Mouse (Mus musculus) hindbrain, embryonic 15.5 days (tissue): Measurements from ENCODE around the gene 1700029F12Rik. TPM values are rescaled to one million over a fixed set of nuclear protein-coding genes. Genes with fewer than 3 reads are reported as not detected.

Experiments
- ATAC-seq: fragments of 200-750 bp; cut with Nextera tagmentation; 2 replicates; pipeline ENCODE4 v1.8.0; 2017; ENCODE audit warnings: low read depth, moderate number of reproducible peaks, moderate TSS enrichment; ENCODE audit not compliant: low FRiP score
- H3K27ac ChIP-seq: fragments of 300-500 bp; sonication (generic); replicated peaks from 2 replicates; pipeline ENCODE4 v1.5.1; 2015; ENCODE audit warnings: mild to moderate bottlenecking, inconsistent platforms
- H3K27me3 ChIP-seq: fragments of 300-500 bp; sonication (generic); 2 replicates; pipeline ENCODE4 v1.6.1; 2015; ENCODE audit warnings: control low read depth, inconsistent platforms
- H3K36me3 ChIP-seq: fragments of 300-500 bp; sonication (generic); 2 replicates; pipeline ENCODE4 v1.6.1; 2015; ENCODE audit warnings: control low read depth, inconsistent platforms
- H3K4me1 ChIP-seq: fragments of 300-500 bp; sonication (generic); replicated peaks from 2 replicates; pipeline ENCODE4 v1.6.1; 2015; ENCODE audit warnings: control low read depth, inconsistent platforms
- H3K4me2 ChIP-seq: fragments of 300-500 bp; sonication (generic); 2 replicates; pipeline ENCODE4 v1.6.1; 2015; ENCODE audit warnings: moderate library complexity, mild to moderate bottlenecking, inconsistent platforms
- H3K4me3 ChIP-seq: fragments of 300-500 bp; sonication (generic); 2 replicates; pipeline ENCODE4 v1.5.1; 2015; ENCODE audit warnings: mild to moderate bottlenecking, inconsistent platforms
- H3K9ac ChIP-seq: fragments of 300-500 bp; sonication (generic); 2 replicates; pipeline ENCODE4 v1.6.1; 2015; ENCODE audit warnings: inconsistent platforms
- H3K9me3 ChIP-seq: fragments of 300-500 bp; sonication (generic); 2 replicates; pipeline ENCODE4 v1.6.1; 2016; ENCODE audit warnings: control low read depth, inconsistent platforms
- WGBS: fragments of 180-500 bp; shearing (Covaris S2); methylation state at CpG from one replicate; pipeline ENCODE4 v1.1.7; 2015; 5-methylcytosine and 5-hydroxymethylcytosine counted together
- polyA plus RNA-seq: library from polyadenylated mRNA; unstranded; fragments of >200 nt; fragmentation: Nextera tagmentation; extraction: Ambion mirVana; gene quantifications from 2 replicates; pipeline ENCODE4 v1.2.1, GENCODE M21; 2015

1700029F12Rik gene
- polyA plus RNA-seq, 1 experiment from 2014 or later: not detected

DNA sequence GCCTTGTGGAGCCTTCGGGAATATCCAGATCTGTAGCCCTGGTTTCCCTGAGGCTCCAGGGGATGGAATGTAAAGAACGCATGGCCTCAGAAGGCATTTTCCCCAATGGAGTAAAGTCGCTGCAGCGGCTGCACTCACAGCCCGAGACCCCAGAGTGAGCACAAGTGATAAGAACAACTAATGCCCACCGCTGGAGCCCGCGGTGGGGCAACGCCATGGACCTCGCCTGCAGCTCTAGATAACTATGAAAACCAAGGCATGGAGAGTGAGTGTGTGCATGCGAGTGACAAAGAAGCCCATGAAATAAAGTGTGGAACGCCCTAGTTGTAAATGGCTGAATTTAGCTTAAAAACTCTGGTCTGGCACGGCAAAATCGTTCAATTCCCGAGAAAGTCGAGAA is 45.0 kb downstream of the 1700029F12Rik start:
- H3K9me3 ChIP-seq: no peaks in the 10 kb centered on the region
- no peaks in the 10 kb centered on the region for H3K36me3 ChIP-seq
- H3K4me1 ChIP-seq: no peaks in the 10 kb centered on the region
- no peak overlapping the region for H3K4me2 ChIP-seq
- 98% methylated on average over 16 of the region's 16 CpGs for WGBS
- H3K27ac ChIP-seq: no peak overlapping the region
- H3K27me3 ChIP-seq: no peaks in the 10 kb centered on the region
- H3K4me3 ChIP-seq: no peak overlapping the region
- H3K9ac ChIP-seq: no peak overlapping the region
- no peak for ATAC-seq

DNA sequence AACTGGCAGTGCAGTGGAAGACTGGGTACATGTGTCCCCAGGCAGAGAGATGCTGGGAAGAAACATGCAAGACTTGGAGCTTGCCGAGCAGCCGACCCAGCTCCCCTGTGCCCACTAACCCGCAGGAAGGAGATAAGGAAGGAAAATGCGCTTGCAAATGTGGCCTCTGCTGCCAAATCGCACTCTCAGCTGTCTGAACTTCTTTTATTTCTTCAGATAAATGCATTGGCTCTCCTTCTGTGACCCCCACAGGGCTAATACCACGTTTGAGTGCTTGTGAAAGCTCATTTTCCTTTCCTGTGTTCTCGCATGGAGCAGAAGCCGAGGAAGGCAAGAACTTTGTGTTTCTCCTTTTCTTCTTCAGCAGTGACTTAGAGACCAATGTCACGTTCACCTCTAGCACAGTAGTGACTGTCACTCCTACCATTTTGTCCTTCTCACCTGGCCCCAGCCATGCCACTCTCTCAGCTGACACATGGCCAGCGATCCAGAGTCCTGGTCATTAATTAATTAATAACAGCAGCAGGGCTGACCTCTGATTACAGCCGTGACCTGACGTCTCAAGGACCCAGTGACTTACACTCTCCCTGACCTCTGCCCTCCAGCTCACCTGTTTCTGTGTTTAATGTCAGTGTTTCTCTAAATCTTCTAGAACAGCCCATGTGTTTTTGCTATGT is 48.4 kb downstream of the 1700029F12Rik start:
- Histone ChIP-seq H3K36me3 (no peaks in the 10 kb centered on the region), H3K4me1 (peaks cover 5% of the 10 kb centered on the region; the same call in 1 of the 2 replicates), H3K27me3 (no peaks in the 10 kb centered on the region), H3K9ac (no peak overlapping the region), H3K4me2 (no peak overlapping the region), H3K9me3 (no peaks in the 10 kb centered on the region), H3K27ac (no peak overlapping the region), H3K4me3 (no peak overlapping the region)
- no peak for ATAC-seq
- WGBS: 47% methylated on average over 12 of the region's 12 CpGs

DNA sequence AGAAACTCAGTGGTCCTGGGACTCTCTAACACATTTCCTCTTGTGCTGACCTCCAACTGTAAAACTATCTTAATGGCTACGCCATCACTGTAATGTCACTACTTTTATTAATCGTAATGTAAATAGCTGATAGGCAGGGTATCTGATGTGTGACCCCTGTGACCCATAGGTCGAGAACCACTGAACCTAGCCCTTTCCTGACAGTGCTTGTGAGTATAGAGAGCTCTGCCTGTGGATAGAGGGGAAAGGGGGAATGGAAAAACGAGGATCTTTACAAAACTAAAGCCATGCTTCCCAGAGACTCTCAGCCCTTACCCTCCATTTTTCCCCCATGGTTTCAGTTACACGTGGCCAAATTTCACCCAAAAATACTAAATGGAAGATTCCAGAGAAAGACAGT is 49.5 kb downstream of the 1700029F12Rik start:
- Histone ChIP-seq H3K4me2 (no peak overlapping the region), H3K4me3 (no peak overlapping the region), H3K36me3 (no peaks in the 10 kb centered on the region), H3K27ac (no peak overlapping the region), H3K9ac (no peak overlapping the region), H3K9me3 (no peaks in the 10 kb centered on the region), H3K27me3 (no peaks in the 10 kb centered on the region), H3K4me1 (peaks cover 5% of the 10 kb centered on the region; the same call in 1 of the 2 replicates)
- ATAC-seq: no peak
- 83% methylated on average over 5 of the region's 5 CpGs for WGBS

DNA sequence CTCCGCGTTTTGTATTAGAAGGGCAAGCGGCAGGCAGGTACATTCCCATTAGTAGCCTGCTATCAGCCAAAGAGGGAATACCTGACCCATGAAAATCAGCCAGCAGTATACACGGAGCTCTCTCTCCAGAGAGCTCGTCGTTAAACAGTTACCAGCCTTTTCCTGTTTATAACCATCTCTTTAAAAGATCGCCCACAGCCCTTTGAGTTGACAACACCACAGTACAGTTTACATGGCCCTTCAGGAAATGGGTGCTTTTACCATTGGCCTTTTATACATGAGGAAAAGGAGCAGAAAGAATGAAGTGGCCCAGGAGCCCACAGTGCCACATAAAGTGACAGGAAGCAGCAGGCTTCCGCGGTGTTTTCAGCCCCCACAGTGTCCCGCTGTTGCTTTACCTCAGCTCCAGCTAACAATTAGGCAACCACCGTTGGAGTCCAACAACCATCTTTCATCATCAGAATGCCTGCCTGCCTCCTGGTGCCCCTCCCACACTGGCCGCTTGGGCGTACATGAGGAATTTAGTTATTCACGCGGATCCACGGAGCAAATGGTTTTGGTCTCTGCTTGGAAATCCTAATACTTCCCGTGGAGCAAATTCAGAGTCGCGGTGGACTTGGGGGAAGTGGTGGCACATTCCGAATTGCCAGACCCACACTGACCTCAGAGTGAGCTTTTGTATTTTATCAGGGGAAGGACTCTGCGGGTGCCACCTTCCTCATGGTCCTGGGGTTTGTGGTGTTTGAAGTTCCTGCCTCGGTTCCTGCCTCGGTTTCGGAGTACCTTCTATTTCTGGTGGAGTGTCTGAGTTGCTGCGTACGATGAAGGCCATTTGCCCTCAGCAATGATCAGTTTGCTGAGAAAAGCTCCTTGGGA is 50.7 kb downstream of the 1700029F12Rik start:
- H3K9ac ChIP-seq: no peak overlapping the region
- H3K36me3 ChIP-seq: no peaks in the 10 kb centered on the region
- no peak for ATAC-seq
- H3K27ac ChIP-seq: no peak overlapping the region
- 53% methylated on average over 26 of the region's 26 CpGs for WGBS
- no peaks in the 10 kb centered on the region for H3K27me3 ChIP-seq
- H3K4me1 ChIP-seq: peaks cover 5% of the 10 kb centered on the region; the same call in 1 of the 2 replicates
- no peaks in the 10 kb centered on the region for H3K9me3 ChIP-seq
- peak overlapping the region; percentile 27 for H3K4me2 ChIP-seq
- no peak overlapping the region for H3K4me3 ChIP-seq

DNA sequence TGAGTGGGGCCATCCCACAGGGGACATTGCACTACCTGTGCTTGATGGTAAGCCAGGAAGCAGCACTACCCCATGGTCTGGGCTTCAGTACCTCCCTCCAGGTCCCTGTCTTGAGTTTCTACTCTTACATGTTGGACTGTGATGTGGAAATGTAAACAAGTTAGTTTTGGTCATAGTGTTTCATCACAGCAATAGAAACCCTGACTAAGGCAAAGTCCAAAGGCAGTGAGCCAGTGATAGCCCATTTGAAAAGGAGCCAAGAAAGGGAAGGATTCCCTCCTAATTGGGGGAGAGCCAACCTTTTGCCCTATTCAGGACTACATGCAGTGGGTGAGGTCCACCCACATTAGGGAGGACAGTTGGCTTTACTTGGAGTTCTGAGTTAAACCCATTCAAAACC is 53.6 kb downstream of the 1700029F12Rik start:
- H3K36me3 ChIP-seq: no peaks in the 10 kb centered on the region
- H3K27ac ChIP-seq: no peak overlapping the region
- H3K27me3 ChIP-seq: no peaks in the 10 kb centered on the region
- H3K4me2 ChIP-seq: no peak overlapping the region
- H3K9me3 ChIP-seq: no peaks in the 10 kb centered on the region
- no peak for ATAC-seq
- peaks cover 5% of the 10 kb centered on the region; the same call in 1 of the 2 replicates for H3K4me1 ChIP-seq
- no peak overlapping the region for H3K9ac ChIP-seq
- no peak overlapping the region for H3K4me3 ChIP-seq

DNA sequence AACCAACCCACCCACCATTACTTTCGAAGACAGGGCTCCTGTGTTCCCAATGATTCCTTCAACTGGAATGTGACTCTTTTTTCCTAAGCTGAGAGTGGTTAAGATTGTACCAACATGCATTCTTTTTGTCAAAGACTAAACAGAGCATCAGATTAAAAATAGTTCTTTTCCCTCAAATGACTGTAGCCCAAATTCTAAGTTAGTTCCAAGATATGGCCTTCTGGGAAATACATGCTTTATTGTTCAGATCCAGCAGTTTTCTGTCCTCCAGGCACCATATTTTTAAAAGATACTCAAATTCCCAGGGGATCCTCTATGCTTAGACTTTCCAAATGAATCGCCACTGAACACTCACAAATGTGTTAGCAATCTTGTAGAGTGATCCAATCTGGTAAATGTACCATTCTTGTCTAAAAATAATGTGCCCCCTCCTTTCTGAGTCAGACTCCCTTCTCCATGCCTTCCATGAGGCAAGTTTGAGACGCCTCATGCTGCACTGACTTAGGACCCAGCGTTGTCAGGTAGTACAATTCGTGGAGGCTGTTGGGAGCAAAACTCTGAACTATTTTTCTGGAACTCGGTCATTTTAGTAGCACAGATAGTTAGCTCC is 57.1 kb downstream of the 1700029F12Rik start:
- ATAC-seq: no peak

DNA sequence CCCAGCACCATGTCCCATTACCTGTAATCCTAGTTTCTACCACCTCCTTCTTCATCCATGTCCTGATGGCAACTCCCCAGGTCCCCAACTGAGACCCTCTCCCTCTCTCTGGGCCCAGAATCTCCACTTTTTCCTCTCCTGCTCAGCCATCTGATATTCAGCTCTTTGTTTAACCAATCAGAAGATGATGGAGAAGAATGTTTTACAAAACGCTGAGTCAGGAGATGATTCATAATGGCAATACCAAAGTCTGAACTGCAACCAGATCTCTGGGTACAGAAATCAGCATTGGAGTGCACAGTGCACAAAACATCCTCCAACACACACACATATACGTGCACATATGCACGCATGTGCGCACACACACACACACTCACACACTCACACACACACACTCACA is 60.8 kb downstream of the 1700029F12Rik start:
- ATAC-seq: no peak
- H3K9ac ChIP-seq: no peak overlapping the region
- no peaks in the 10 kb centered on the region for H3K4me1 ChIP-seq
- H3K9me3 ChIP-seq: no peaks in the 10 kb centered on the region
- no peaks in the 10 kb centered on the region for H3K27me3 ChIP-seq
- no peaks in the 10 kb centered on the region for H3K36me3 ChIP-seq
- WGBS: 92% methylated on average over 4 of the region's 4 CpGs
- H3K4me3 ChIP-seq: no peak overlapping the region
- no peak overlapping the region for H3K27ac ChIP-seq
- no peak overlapping the region for H3K4me2 ChIP-seq

More for the DNA sequence above, 57.1 kb downstream of the 1700029F12Rik start:
- Histone ChIP-seq H3K27me3 (no peaks in the 10 kb centered on the region), H3K9ac (no peak overlapping the region), H3K4me1 (no peaks in the 10 kb centered on the region), H3K4me3 (no peak overlapping the region), H3K27ac (no peak overlapping the region), H3K4me2 (no peak overlapping the region), H3K9me3 (no peaks in the 10 kb centered on the region), H3K36me3 (no peaks in the 10 kb centered on the region)
- 91% methylated on average over 6 of the region's 6 CpGs for WGBS

Other genes with a start within 250 kb of the 1700029F12Rik start
- 0.24 and 0.26 TPM in 2 replicates for gene Gcnt4, start 109.7 kb downstream of the 1700029F12Rik start, polyA plus RNA-seq
- gene Fam169a, start 32.9 kb upstream of the 1700029F12Rik start, polyA plus RNA-seq: 27.9 and 28.4 TPM in 2 replicates
- 0.30 and 0.32 TPM in 2 replicates for gene Gm6169, start 64.9 kb upstream of the 1700029F12Rik start, polyA plus RNA-seq
- 31.8 and 34.4 TPM in 2 replicates for gene Gfm2, start 103.6 kb upstream of the 1700029F12Rik start, polyA plus RNA-seq
- gene Nsa2, start 103.6 kb upstream of the 1700029F12Rik start, polyA plus RNA-seq: 35.0 and 36.0 TPM in 2 replicates
- gene Hexb, start 164.0 kb upstream of the 1700029F12Rik start, polyA plus RNA-seq: 45.2 and 52.9 TPM in 2 replicates
- gene Enc1, start 206.7 kb upstream of the 1700029F12Rik start, polyA plus RNA-seq: 57.3 and 59.7 TPM in 2 replicates